Mouse (Mus musculus) MEL (cell line): ENCODE measurements around the gene Abcb11. TPM values are rescaled to one million over a fixed set of nuclear protein-coding genes. Genes with fewer than 3 reads are reported as not detected.
"Not testable (repeated sequence)": the region's sequence is repeated elsewhere in the genome, so short reads cannot be mapped to it uniquely, and the experiment has no call there.

ENCODE experiments used
- DNase-seq: peaks from one replicate; pipeline ENCODE4 v3.0.0; 2011; ENCODE audit warnings: low read depth, low spot score
- H3K27ac ChIP-seq: 2 replicates; pipeline ENCODE4 v1.5.1; 2012; ENCODE audit warnings: low read depth, mild to moderate bottlenecking, control low read depth, low read length, moderate library complexity; ENCODE audit not compliant: control insufficient read depth
- H3K27me3 ChIP-seq, 2 experiments: fragments of 150-350 bp in 1 of 2; sonication (generic) in 1 of 2; 2 replicates each; pipeline ENCODE4 v1.6.1; 2012; ENCODE audit warnings: low read length in 2 of 2, mild to moderate bottlenecking in 2 of 2, improper control_type of control experiment in 1 of 2, moderate library complexity in 1 of 2; ENCODE audit not compliant: insufficient read depth in 2 of 2, control insufficient read depth in 1 of 2
- H3K36me3 ChIP-seq, 2 experiments: 2 replicates each; pipeline ENCODE4 v1.6.1; 2012 to 2014; ENCODE audit warnings: low read length in 2 of 2, improper control_type of control experiment in 1 of 2, inconsistent platforms in 1 of 2, mild to moderate bottlenecking in 1 of 2; ENCODE audit not compliant: insufficient read depth in 2 of 2, control insufficient read depth in 1 of 2
- H3K4me1 ChIP-seq, 2 experiments: fragments of 150-350 bp in 1 of 2; sonication (generic) in 1 of 2; 2 replicates each; pipeline ENCODE4 v1.6.1; 2012; ENCODE audit warnings: low read length in 2 of 2, improper control_type of control experiment in 1 of 2, mild to moderate bottlenecking in 1 of 2; ENCODE audit not compliant: insufficient read depth in 2 of 2, control insufficient read depth in 1 of 2
- H3K4me3 ChIP-seq, 2 experiments: fragments of 150-350 bp in 1 of 2; sonication (generic) in 1 of 2; 2 replicates each; pipeline ENCODE4 v1.5.1; 2012; ENCODE audit warnings: low read depth in 2 of 2, low read length in 2 of 2, mild to moderate bottlenecking in 2 of 2, moderate library complexity in 2 of 2, control low read depth in 1 of 2, improper control_type of control experiment in 1 of 2; ENCODE audit not compliant: control insufficient read depth in 1 of 2, insufficient read depth in 1 of 2
- H3K79me2 ChIP-seq: 2 replicates; pipeline ENCODE4 v1.6.1; 2012; ENCODE audit warnings: mild to moderate bottlenecking, low read length, moderate library complexity; ENCODE audit not compliant: control insufficient read depth, poor library complexity, insufficient read depth
- H3K9ac ChIP-seq: 2 replicates; pipeline ENCODE4 v1.6.1; 2012; ENCODE audit warnings: low read depth, mild to moderate bottlenecking, control low read depth, low read length, moderate library complexity; ENCODE audit not compliant: control insufficient read depth, poor library complexity, severe bottlenecking
- H3K9me3 ChIP-seq: fragments of 150-350 bp; sonication (generic); replicated peaks from 2 replicates; pipeline ENCODE4 v1.6.1; 2012; ENCODE audit warnings: mild to moderate bottlenecking, low read length, improper control_type of control experiment, moderate library complexity; ENCODE audit not compliant: insufficient read depth
- BHLHE40 ChIP-seq: IDR thresholded peaks from 2 replicates; pipeline ENCODE4 v1.6.1; 2012; ENCODE audit warnings: low read depth, mild to moderate bottlenecking, inconsistent platforms, low read length, improper control_type of control experiment, borderline replicate concordance
- GABPA ChIP-seq: IDR thresholded peaks from 2 replicates; pipeline ENCODE4 v1.6.1; 2012; ENCODE audit warnings: low read depth, mild to moderate bottlenecking, inconsistent platforms, low read length, improper control_type of control experiment, moderate library complexity
- GATA1 ChIP-seq: IDR thresholded peaks from 2 replicates; pipeline ENCODE4 v1.6.1; 2011; ENCODE audit warnings: low read depth, low read length, improper control_type of control experiment
- JUND ChIP-seq: IDR thresholded peaks from 2 replicates; pipeline ENCODE4 v1.6.1; 2011; ENCODE audit warnings: low read depth, mild to moderate bottlenecking, improper control_type of control experiment, low read length
- MAFK ChIP-seq: IDR thresholded peaks from 2 replicates; pipeline ENCODE4 v1.6.1; 2011; ENCODE audit warnings: low read depth, mild to moderate bottlenecking, low read length, improper control_type of control experiment, borderline replicate concordance
- MXI1 ChIP-seq: IDR thresholded peaks from 2 replicates; pipeline ENCODE4 v1.6.1; 2011; ENCODE audit warnings: mild to moderate bottlenecking, low read depth, low read length, improper control_type of control experiment
- NELFE ChIP-seq: IDR thresholded peaks from 2 replicates; pipeline ENCODE4 v1.6.1; 2011; ENCODE audit warnings: low read depth, low read length, improper control_type of control experiment
- POLR2AphosphoS2 ChIP-seq: IDR thresholded peaks from 2 replicates; pipeline ENCODE4 v1.6.1; 2011; ENCODE audit warnings: low read length, improper control_type of control experiment
- RAD21 ChIP-seq: IDR thresholded peaks from 2 replicates; pipeline ENCODE4 v1.6.1; 2011; ENCODE audit warnings: mild to moderate bottlenecking, low read depth, low read length, improper control_type of control experiment
- SMC3 ChIP-seq: IDR thresholded peaks from 2 replicates; pipeline ENCODE4 v1.6.1; 2011; ENCODE audit warnings: low read depth, low read length, improper control_type of control experiment
- TCF12 ChIP-seq: IDR thresholded peaks from 2 replicates; pipeline ENCODE4 v1.6.1; 2014; ENCODE audit warnings: low read depth, mild to moderate bottlenecking, inconsistent platforms, low read length, improper control_type of control experiment, moderate library complexity
- UBTF ChIP-seq: IDR thresholded peaks from 2 replicates; pipeline ENCODE4 v1.6.1; 2012; ENCODE audit warnings: low read depth, mild to moderate bottlenecking, inconsistent platforms, low read length, improper control_type of control experiment, moderate library complexity, borderline replicate concordance; ENCODE audit not compliant: insufficient read depth
- USF2 ChIP-seq, 2 experiments: IDR thresholded peaks; 2 replicates each; pipeline ENCODE4 v1.6.1; 2011 to 2012; ENCODE audit warnings: improper control_type of control experiment in 2 of 2, low read length in 2 of 2, borderline replicate concordance in 1 of 2, inconsistent platforms in 1 of 2, low read depth in 1 of 2, mild to moderate bottlenecking in 1 of 2; ENCODE audit not compliant: insufficient read depth in 1 of 2
- ZKSCAN1 ChIP-seq: IDR thresholded peaks from 2 replicates; pipeline ENCODE4 v1.6.1; 2012; ENCODE audit warnings: low read depth, mild to moderate bottlenecking, inconsistent platforms, low read length, improper control_type of control experiment, moderate library complexity
- ZMIZ1 ChIP-seq: IDR thresholded peaks from 2 replicates; pipeline ENCODE4 v1.6.1; 2012; ENCODE audit warnings: low read depth, mild to moderate bottlenecking, inconsistent platforms, low read length, improper control_type of control experiment, moderate library complexity
- polyA plus RNA-seq, 2 experiments: library from polyadenylated mRNA; stranded (reverse) in 1 of 2; unstranded in 1 of 2; fragments of >175 nt in 1 of 2; fragments of >200 nt in 1 of 2; gene quantifications; 2 replicates each; pipeline versions ENCODE4 v1.2.1 to v1.2.4; 2012; ENCODE audit warnings: low replicate concordance in 2 of 2, low read depth in 1 of 2; ENCODE audit not compliant: insufficient read length in 2 of 2, insufficient read depth in 1 of 2, missing spikeins in 1 of 2
- total RNA-seq: library from RNA; depleted of rRNA; stranded (reverse); fragments of 300-350 nt; gene quantifications from 2 replicates; pipeline ENCODE4 v1.2.3, GENCODE M21; 2012

The Abcb11 gene
- total and polyA plus RNA-seq, 3 experiments, result not detected

- no peak overlapping the region for H3K27ac ChIP-seq
- no peaks in the 10 kb centered on the region for H3K27me3 ChIP-seq
- H3K9me3 ChIP-seq, result no peaks in the 10 kb centered on the region
- TF ChIP-seq UBTF (no peak), POLR2AphosphoS2 (no peak), SMC3 (no peak), MAFK (no peak)
- no peak overlapping the region for H3K9ac ChIP-seq
- no peaks in the 10 kb centered on the region for H3K36me3 ChIP-seq
- no peak for DNase-seq
- no peaks in the 10 kb centered on the region for H3K79me2 ChIP-seq
- H3K4me1 ChIP-seq, result no peaks in the 10 kb centered on the region
- no peak overlapping the region for H3K4me3 ChIP-seq
These were observed 910 bp downstream of the Abcb11 start for GRCm38 (mm10) chr2:69341506-69341905.

- H3K27ac ChIP-seq, H3K4me1 ChIP-seq, H3K36me3 ChIP-seq, DNase-seq, H3K4me3 ChIP-seq, H3K9me3 ChIP-seq, H3K9ac ChIP-seq, H3K27me3 ChIP-seq, H3K79me2 ChIP-seq: not testable (repeated sequence)
These were observed 10.9 kb downstream of the Abcb11 start for GRCm38 (mm10) chr2:69331523-69331922.

- Histone ChIP-seq H3K9me3 (no peaks in the 10 kb centered on the region), H3K4me3 (no peak overlapping the region), H3K4me1 (no peaks in the 10 kb centered on the region), H3K27me3 (no peaks in the 10 kb centered on the region), H3K27ac (no peak overlapping the region), H3K36me3 (no peaks in the 10 kb centered on the region), H3K9ac (no peak overlapping the region), H3K79me2 (no peaks in the 10 kb centered on the region)
- DNase-seq, result no peak
- TF ChIP-seq JUND (no peak), RAD21 (no peak), NELFE (no peak)
These were observed 13.8 kb downstream of the Abcb11 start for GRCm38 (mm10) chr2:69328509-69329163.

GRCm38 (mm10) chr2:69324881-69325660, 17.3 kb downstream of the Abcb11 start:
- Histone ChIP-seq H3K79me2 (no peaks in the 10 kb centered on the region), H3K4me3 (no peak overlapping the region), H3K27me3 (no peaks in the 10 kb centered on the region), H3K9ac (no peak overlapping the region), H3K4me1 (no peaks in the 10 kb centered on the region), H3K36me3 (no peaks in the 10 kb centered on the region), H3K9me3 (no peaks in the 10 kb centered on the region), H3K27ac (no peak overlapping the region)
- TF ChIP-seq ZMIZ1 (no peak), ZKSCAN1 (no peak), RAD21 (no peak), BHLHE40 (no peak), GATA1 (no peak), USF2 (IDR thresholded peaks at IDR 0.05; ENCODE audit: borderline replicate concordance in 1 of 2, insufficient read depth in 1 of 2, low read depth in 1 of 2, low read length in 2 of 2) (no peak), MXI1 (no peak), TCF12 (no peak), GABPA (no peak)
- DNase-seq, result no peak
